Mouse (Mus musculus) CD4-positive, CD25-positive, alpha-beta regulatory T cell, adult 2 months (primary cell): Measurements from ENCODE around the gene L2hgdh.

Source experiments
- DNase-seq: peaks from one replicate; pipeline ENCODE4 v3.0.0-alpha.2; 2012; ENCODE audit warnings: low read depth, low spot score

Gene L2hgdh

DNA sequence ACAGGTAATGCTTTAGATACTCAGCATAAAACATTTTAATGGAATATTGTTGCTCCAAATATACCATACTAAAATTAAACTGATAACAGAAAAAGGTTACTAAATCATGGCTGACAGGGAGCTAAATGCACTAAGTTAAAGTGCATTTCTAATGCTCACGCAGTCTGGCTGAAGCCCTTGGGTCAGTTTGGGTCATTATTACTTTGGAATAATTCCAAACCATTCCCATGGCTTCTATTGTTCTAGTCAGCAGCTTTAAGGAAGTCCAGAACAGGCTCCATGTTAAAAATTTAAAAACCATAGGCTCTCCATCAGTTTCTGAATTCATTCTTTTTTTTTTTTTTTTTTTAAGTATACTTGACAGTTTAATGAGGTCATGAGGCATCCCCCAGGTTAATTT is 50.5 kb downstream of the L2hgdh start:
- no peak for DNase-seq

DNA sequence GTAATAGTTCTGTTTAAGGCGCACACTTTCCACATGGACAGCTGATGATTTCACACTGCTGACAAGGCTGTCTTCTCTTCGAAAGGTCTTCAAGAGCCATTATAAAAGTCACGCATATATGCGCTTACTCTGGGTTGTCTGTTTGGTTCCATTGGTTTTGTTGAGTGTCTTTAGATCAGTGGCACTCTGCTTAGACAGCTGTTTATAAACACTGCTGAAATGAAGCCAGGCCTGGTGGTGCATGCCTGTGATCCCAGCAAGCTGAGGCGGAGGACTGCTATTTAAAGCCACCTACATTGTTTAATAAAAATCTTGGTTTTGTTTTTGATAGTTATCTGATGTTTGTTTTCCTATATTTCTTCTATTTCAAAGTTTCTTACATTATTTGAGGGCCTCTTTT is 58.0 kb downstream of the L2hgdh start:
- no peak for DNase-seq

DNA sequence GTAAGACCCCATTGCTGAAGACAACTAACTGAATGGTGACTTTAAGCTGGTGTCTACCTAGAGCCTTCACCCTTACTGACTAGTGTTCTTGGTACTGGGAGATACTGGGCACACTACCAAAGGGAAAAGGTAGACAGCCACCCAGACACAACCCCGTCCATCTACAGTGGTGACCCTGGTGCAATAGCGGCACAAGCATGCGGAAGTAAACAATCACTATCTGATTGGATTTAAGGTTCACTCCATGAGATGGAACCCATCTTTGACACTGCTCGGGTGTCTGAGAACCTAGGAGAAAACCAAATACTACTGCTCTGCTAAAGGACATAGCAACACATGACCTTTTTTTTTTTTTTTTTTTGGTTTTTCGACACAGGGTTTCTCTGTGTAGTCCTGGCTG is 63.0 kb downstream of the L2hgdh start:
- no peak for DNase-seq

DNA sequence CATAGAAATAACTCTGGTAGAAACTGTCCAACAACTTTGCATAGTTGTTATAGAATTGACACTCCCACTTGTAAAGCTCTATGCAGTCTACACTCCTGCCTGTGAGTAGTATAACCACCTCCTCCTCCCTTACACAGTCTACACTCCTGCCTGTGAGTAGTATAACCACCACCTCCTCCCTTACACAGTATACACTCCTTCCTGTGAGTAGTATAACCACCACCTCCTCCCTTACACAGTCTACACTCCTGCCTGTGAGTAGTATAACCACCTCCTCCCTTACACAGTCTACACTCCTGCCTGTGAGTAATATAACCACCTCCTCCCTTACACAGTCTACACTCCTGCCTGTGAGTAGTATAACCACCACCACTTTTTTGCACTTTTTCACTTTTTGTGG is 70.7 kb downstream of the L2hgdh start:
- peak; percentile 43 for DNase-seq

DNA sequence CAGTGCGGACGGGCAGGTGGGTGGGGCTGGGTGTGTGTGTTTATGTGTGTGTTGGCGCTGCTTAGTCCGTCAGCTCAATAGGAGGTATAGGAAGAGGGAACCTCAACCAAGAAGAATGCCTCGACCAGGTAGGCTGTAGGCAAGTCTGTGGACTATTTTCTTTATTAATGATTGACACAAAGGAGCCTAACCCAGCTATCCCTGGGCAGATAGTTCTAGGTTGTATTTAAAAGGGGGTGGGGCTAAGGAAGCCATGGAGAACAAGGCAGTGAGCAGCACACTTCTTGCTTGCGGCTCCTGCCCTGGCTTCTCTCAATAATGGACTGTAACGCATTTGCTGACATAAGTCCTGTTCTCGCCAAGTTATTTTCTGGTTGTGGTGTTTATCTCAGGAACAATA is 75.2 kb downstream of the L2hgdh start:
- DNase-seq = no peak

DNA sequence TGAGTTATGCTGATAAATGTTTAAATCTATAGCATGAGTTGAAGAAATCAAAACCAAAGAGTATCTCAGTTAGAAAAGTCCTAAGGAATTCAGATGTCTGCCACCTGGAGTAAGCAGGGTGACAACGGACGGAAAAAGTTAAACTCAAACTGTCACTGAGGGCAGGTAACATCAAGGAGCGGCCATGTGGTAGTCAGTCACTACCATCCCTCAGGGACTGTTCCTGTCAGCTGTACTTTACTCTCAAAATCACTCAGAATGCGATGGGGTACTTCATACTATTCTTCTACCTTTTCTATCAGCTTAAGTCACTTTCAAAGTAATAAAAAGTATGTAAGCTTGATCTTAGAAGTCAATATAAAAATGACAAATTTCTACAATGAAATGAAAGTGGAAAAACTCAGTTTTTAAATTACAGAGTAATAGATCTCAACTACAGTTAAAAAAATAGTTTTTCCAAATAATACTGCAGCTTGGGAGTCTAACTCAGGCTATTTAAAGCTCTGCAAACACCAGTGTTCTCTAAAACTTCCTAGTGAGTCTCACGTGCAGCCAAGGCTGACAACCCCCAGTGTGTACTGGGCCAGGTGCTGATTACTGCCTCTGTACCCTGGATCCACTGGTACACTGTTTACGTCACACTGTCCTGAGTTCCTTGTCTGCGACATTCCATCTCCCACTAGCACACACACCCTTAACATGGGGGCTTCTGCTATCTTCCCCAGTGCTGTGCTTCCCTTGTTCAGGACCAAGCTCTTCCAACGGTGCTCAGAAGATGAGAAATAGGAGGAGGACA is 78.7 kb downstream of the L2hgdh start:
- no peak for DNase-seq

DNA sequence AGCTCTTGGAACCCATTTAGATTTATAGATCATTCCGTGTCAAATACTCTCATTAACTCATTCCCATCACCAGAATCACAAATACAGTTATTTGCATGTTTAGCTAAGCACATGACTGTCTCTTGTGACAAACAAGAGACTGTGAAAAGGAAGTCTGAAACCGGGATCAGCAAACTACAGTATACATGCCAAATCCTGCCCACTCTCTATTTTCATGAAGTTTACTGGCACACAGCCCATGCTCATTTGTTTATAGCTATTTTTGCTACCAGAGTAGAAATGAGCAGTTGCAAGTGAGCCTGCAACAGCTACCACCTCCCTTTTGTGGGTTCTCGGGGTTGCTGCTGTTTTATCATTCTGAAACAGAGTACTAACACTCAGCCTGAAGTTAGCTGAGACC is 79.8 kb downstream of the L2hgdh start:
- no peak for DNase-seq

DNA sequence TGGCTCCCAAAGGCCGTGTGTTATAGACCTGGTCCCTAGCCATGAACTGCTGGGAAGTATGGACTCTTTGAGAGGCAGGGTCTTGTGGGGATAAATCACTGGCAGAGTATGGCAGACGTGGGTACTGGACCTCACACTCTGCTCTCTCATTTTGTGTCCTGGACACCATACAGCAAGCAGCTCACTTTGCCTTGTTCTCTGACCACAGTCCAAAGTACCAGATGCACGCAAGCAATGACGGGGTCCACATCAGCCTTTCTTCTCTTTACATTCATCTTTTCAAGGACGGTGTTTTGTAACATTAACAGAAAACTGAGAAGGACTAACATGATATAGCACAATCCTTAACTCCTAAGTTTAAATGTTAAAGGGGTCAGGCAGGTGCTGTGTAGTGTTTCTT is 81.8 kb downstream of the L2hgdh start:
- DNase-seq = no peak
